ENCODE assay signal across 10 mouse cellular contexts in genomic region chr14:20116149-20116605, GRCm38 (mm10). TPM values are rescaled to one million over a fixed set of nuclear protein-coding genes. Genes with fewer than 3 reads are reported as not detected.
DNase-seq lines count a peak whose midpoint lies in the region; ATAC-seq and TF ChIP-seq lines count a peak whose summit lies in the region.
"Had no signal": no experiment of that assay in that cellular context is flagged by ENCODE, and none has a peak within 500 bp of the region (broad histone marks: within the 10 kb centered on the region; RNA-seq: fewer than 3 reads in every experiment).

No protein-coding gene starts in this region.

- WGBS in midbrain, embryonic 11.5 days, result 62% methylated on average over 9 of the region's 9 CpGs
- 68% methylated on average over 9 of the region's 9 CpGs for WGBS in midbrain, embryonic 16.5 days
- WGBS in kidney, embryonic 16.5 days, result 22% methylated on average over 9 of the region's 9 CpGs

- H3K4me2 ChIP-seq in midbrain, embryonic 11.5 days, result no peak overlapping the region
- no peak overlapping the region for H3K4me2 ChIP-seq in midbrain, embryonic 16.5 days (ENCODE audit: low read length)
- no peak overlapping the region for H3K4me2 ChIP-seq in kidney, embryonic 16.5 days (replicated peaks; ENCODE audit: low read depth, low read length)
- H3K4me2 ChIP-seq: forebrain, embryonic 13.5 days had no signal

- no peak for TF ChIP-seq CTCF in left cerebral cortex, adult 2 months (IDR thresholded peaks at IDR 0.05)

- H3K27me3 ChIP-seq in midbrain, embryonic 11.5 days (ENCODE audit: control insufficient read depth, insufficient read depth, low read length), result no peaks in the 10 kb centered on the region
- H3K27me3 ChIP-seq in midbrain, embryonic 16.5 days (ENCODE audit: control insufficient read depth, insufficient read depth, low read depth, low read length), result no peaks in the 10 kb centered on the region
- no peaks in the 10 kb centered on the region for H3K27me3 ChIP-seq in kidney, embryonic 16.5 days (ENCODE audit: insufficient read depth, low read length)
- H3K27me3 ChIP-seq: forebrain, embryonic 13.5 days had no signal

- ATAC-seq in midbrain, embryonic 11.5 days (ENCODE audit: low FRiP score), result no peak
- no peak for ATAC-seq in midbrain, embryonic 16.5 days
- ATAC-seq in kidney, embryonic 16.5 days (ENCODE audit: low FRiP score, low TSS enrichment), result peak; percentile 68
- ATAC-seq: forebrain, embryonic 13.5 days had no signal

- peak; percentile 84 for DNase-seq in midbrain, embryonic 11.5 days (ENCODE audit: low spot score, missing footprints)
- peak; percentile 20 for DNase-seq in heart, adult 8-10 months (ENCODE audit: low spot score)
- peak; percentile 14 for DNase-seq in mesoderm, embryonic 11.5 days (ENCODE audit: low read depth, low spot score)
- no peak for DNase-seq in left cerebral cortex, adult 2 months (ENCODE audit: extremely low spot score in 1 of 2, low spot score in 2 of 2)
- no peak for DNase-seq in thymus, postnatal 10 days (ENCODE audit: low spot score in 2 of 2)
- DNase-seq in spleen, postnatal 14 days (ENCODE audit: low spot score in 2 of 2), result no peak

- H3K9me3 ChIP-seq in midbrain, embryonic 11.5 days (ENCODE audit: control insufficient read depth, low read length), result no peaks in the 10 kb centered on the region
- H3K9me3 ChIP-seq in midbrain, embryonic 16.5 days (replicated peaks; ENCODE audit: control insufficient read depth, low read length, poor library complexity, severe bottlenecking), result no peaks in the 10 kb centered on the region
- no peaks in the 10 kb centered on the region for H3K9me3 ChIP-seq in kidney, embryonic 16.5 days (ENCODE audit: low read length)
- H3K9me3 ChIP-seq: forebrain, embryonic 13.5 days had no signal

- H3K9ac ChIP-seq in midbrain, embryonic 11.5 days (ENCODE audit: low read length), result no peak overlapping the region
- no peak overlapping the region for H3K9ac ChIP-seq in midbrain, embryonic 16.5 days (ENCODE audit: low read depth, low read length)
- H3K9ac ChIP-seq in kidney, embryonic 16.5 days (replicated peaks; ENCODE audit: low read length), result no peak overlapping the region
- H3K9ac ChIP-seq: forebrain, embryonic 13.5 days had no signal

- no peak overlapping the region for H3K4me3 ChIP-seq in midbrain, embryonic 11.5 days (ENCODE audit: low read depth, low read length)
- H3K4me3 ChIP-seq in midbrain, embryonic 16.5 days (ENCODE audit: low read depth, low read length), result no peak overlapping the region
- no peak overlapping the region for H3K4me3 ChIP-seq in kidney, embryonic 16.5 days (ENCODE audit: low read length)
- H3K4me3 ChIP-seq in left cerebral cortex, adult 2 months, result no peak overlapping the region
- H3K4me3 ChIP-seq: forebrain, embryonic 13.5 days had no signal

- no peak overlapping the region for H3K27ac ChIP-seq in midbrain, embryonic 11.5 days (ENCODE audit: low read depth, low read length)
- no peak overlapping the region for H3K27ac ChIP-seq in midbrain, embryonic 16.5 days (ENCODE audit: low read length)
- peak overlapping the region; percentile 44; the same call in 1 of the 2 replicates for H3K27ac ChIP-seq in kidney, embryonic 16.5 days (ENCODE audit: low read length)
- no peak overlapping the region for H3K27ac ChIP-seq in left cerebral cortex, adult 2 months
- H3K27ac ChIP-seq: forebrain, embryonic 13.5 days; macrophage had no signal

- intact Hi-C loops in left cerebral cortex, adult 2 months (cut with DNase I), result no loop called here

- H3K4me1 ChIP-seq in midbrain, embryonic 11.5 days (ENCODE audit: control insufficient read depth, insufficient read depth, low read length), result no peaks in the 10 kb centered on the region
- H3K4me1 ChIP-seq in midbrain, embryonic 16.5 days (ENCODE audit: control insufficient read depth, insufficient read depth, low read length), result no peaks in the 10 kb centered on the region
- peaks cover 25% of the 10 kb centered on the region for H3K4me1 ChIP-seq in kidney, embryonic 16.5 days (ENCODE audit: insufficient read depth, low read length)
- H3K4me1 ChIP-seq: forebrain, embryonic 13.5 days had no signal

- no peaks in the 10 kb centered on the region for H3K36me3 ChIP-seq in midbrain, embryonic 11.5 days (ENCODE audit: control insufficient read depth, insufficient read depth, low read length)
- H3K36me3 ChIP-seq in midbrain, embryonic 16.5 days (ENCODE audit: control insufficient read depth, insufficient read depth, low read length), result no peaks in the 10 kb centered on the region
- 0 out of 2 replicates have a peak, but pooled peaks cover 2% of the 10 kb centered on the region for H3K36me3 ChIP-seq in kidney, embryonic 16.5 days (ENCODE audit: insufficient read depth, low read length)

RNA-seq across cellular contexts. Expression of gene Saysd1, which starts 22.2 kb away (rescaled TPM):
- 11.3 and 12.6 TPM in 2 replicates for polyA plus RNA-seq in midbrain, embryonic 11.5 days (2014; fragmentation: Nextera tagmentation; extraction: Ambion mirVana)
- polyA plus RNA-seq in midbrain, embryonic 16.5 days (2015; fragmentation: Nextera tagmentation; extraction: Ambion mirVana), result 11.6 and 12.6 TPM in 2 replicates
- total RNA-seq in heart, adult 8-10 months (2022), result 1 to 10 TPM; 2.6 to 3.2 (median 2.7) TPM
- 13.4 and 13.6 TPM in 2 replicates for polyA plus RNA-seq in kidney, embryonic 16.5 days (2015; fragmentation: Nextera tagmentation; extraction: Ambion mirVana)
- 1 to 10 TPM; 4.3 to 4.7 TPM for total RNA-seq in left cerebral cortex, adult 2 months (2021)

Comparison
In these comparisons a context has a peak if more than half of its experiments do, and no peak if none do; other contexts are left out.
1. DNase-seq: peak in midbrain, embryonic 11.5 days (single experiment), heart, adult 8-10 months (single experiment) and mesoderm, embryonic 11.5 days (single experiment); none in left cerebral cortex, adult 2 months (0 of 2), thymus, postnatal 10 days (0 of 2) and spleen, postnatal 14 days (0 of 2).